Mouse (Mus musculus) heart, embryonic 11.5 days (tissue): ENCODE measurements around the gene Kifc5b. TPM values are rescaled to one million over a fixed set of nuclear protein-coding genes. Genes with fewer than 3 reads are reported as not detected.
"Not testable (repeated sequence)": the region's sequence is repeated elsewhere in the genome, so short reads cannot be mapped to it uniquely, and the experiment has no call there.

ENCODE experiments used
- ATAC-seq: fragments of 200-750 bp; cut with Nextera tagmentation; replicated peaks from 2 replicates; pipeline ENCODE4 v1.8.0; 2017; ENCODE audit warnings: moderate library complexity; ENCODE audit not compliant: insufficient number of reproducible peaks, low FRiP score, low TSS enrichment
- H3K27ac ChIP-seq: fragments of 300-500 bp; sonication (generic); 2 replicates; pipeline ENCODE4 v1.5.1; 2014; ENCODE audit warnings: mild to moderate bottlenecking, low read depth, low read length
- H3K27me3 ChIP-seq: fragments of 300-500 bp; sonication (generic); 2 replicates; pipeline ENCODE4 v1.6.1; 2014; ENCODE audit warnings: mild to moderate bottlenecking, low read length, mixed read lengths; ENCODE audit not compliant: control insufficient read depth, insufficient read depth
- H3K36me3 ChIP-seq: fragments of 300-500 bp; sonication (generic); 2 replicates; pipeline ENCODE4 v1.6.1; 2014; ENCODE audit warnings: mild to moderate bottlenecking, low read length, moderate library complexity, mixed read lengths; ENCODE audit not compliant: control insufficient read depth, insufficient read depth
- H3K4me1 ChIP-seq: fragments of 300-500 bp; sonication (generic); 2 replicates; pipeline ENCODE4 v1.6.1; 2014; ENCODE audit warnings: low read length; ENCODE audit not compliant: control insufficient read depth, insufficient read depth
- H3K4me2 ChIP-seq: fragments of 300-500 bp; sonication (generic); 2 replicates; pipeline ENCODE4 v1.6.1; 2014; ENCODE audit warnings: mild to moderate bottlenecking, moderate library complexity
- H3K4me3 ChIP-seq: fragments of 300-500 bp; sonication (generic); 2 replicates; pipeline ENCODE4 v1.5.1; 2014; ENCODE audit warnings: low read depth, low read length
- H3K9ac ChIP-seq: fragments of 300-500 bp; sonication (generic); 2 replicates; pipeline ENCODE4 v1.6.1; 2014; ENCODE audit warnings: mild to moderate bottlenecking, low read depth, low read length, moderate library complexity
- H3K9me3 ChIP-seq: fragments of 300-500 bp; sonication (generic); replicated peaks from 2 replicates; pipeline ENCODE4 v1.6.1; 2016; ENCODE audit warnings: low read length; ENCODE audit not compliant: control insufficient read depth
- WGBS: fragments of 180-500 bp; shearing (Covaris S2); extraction: QIAGEN DNeasy Blood & Tissue Kit; methylation state at CpG from one replicate; pipeline ENCODE4 v1.1.7; 2014; ENCODE audit not compliant: insufficient replicate concordance; 5-methylcytosine and 5-hydroxymethylcytosine counted together
- polyA plus RNA-seq: library from polyadenylated mRNA; unstranded; fragments of >200 nt; fragmentation: Nextera tagmentation; extraction: Ambion mirVana; gene quantifications from 2 replicates; pipeline ENCODE4 v1.2.1, GENCODE M21; 2014

The Kifc5b gene
- polyA plus RNA-seq, 1 experiment from 2014 or later, result 6.9 TPM

- WGBS, result 67% methylated on average over 7 of the region's 7 CpGs
- Histone ChIP-seq H3K4me1 (peaks cover 10% of the 10 kb centered on the region), H3K36me3 (peaks cover 15% of the 10 kb centered on the region)
- H3K9me3 ChIP-seq, H3K27ac ChIP-seq, H3K4me3 ChIP-seq, H3K9ac ChIP-seq, H3K27me3 ChIP-seq, H3K4me2 ChIP-seq, ATAC-seq: not testable (repeated sequence)
Measured at GRCm38 (mm10) chr17:26931795-26932194, 14.9 kb downstream of the Kifc5b start.

GRCm38 (mm10) chr17:26932839-26933398, 16.0 kb downstream of the Kifc5b start, which contains the start of gene Phf1:
Gene Phf1 (plus strand): TSS chr17:26933052.
- Histone ChIP-seq H3K9ac (peak within 1 kb of the TSS; percentile 82), H3K27ac (peak within 1 kb of the TSS; percentile 73), H3K4me2 (peak within 1 kb of the TSS; percentile 95), H3K4me3 (peak within 1 kb of the TSS; percentile 73), H3K36me3 (peaks cover 15% of the 10 kb centered on the region), H3K27me3 (no peaks in the 10 kb centered on the region), H3K4me1 (peaks cover 15% of the 10 kb centered on the region), H3K9me3 (no peaks in the 10 kb centered on the region)
- under 1% methylated on average over 33 of the region's 43 CpGs for WGBS
- peak; percentile 85 for ATAC-seq

- H3K36me3 ChIP-seq, result peaks cover 15% of the 10 kb centered on the region
- ATAC-seq, result peak; percentile 24
Measured at GRCm38 (mm10) chr17:26933419-26933818, 16.5 kb downstream of the Kifc5b start.

DNA sequence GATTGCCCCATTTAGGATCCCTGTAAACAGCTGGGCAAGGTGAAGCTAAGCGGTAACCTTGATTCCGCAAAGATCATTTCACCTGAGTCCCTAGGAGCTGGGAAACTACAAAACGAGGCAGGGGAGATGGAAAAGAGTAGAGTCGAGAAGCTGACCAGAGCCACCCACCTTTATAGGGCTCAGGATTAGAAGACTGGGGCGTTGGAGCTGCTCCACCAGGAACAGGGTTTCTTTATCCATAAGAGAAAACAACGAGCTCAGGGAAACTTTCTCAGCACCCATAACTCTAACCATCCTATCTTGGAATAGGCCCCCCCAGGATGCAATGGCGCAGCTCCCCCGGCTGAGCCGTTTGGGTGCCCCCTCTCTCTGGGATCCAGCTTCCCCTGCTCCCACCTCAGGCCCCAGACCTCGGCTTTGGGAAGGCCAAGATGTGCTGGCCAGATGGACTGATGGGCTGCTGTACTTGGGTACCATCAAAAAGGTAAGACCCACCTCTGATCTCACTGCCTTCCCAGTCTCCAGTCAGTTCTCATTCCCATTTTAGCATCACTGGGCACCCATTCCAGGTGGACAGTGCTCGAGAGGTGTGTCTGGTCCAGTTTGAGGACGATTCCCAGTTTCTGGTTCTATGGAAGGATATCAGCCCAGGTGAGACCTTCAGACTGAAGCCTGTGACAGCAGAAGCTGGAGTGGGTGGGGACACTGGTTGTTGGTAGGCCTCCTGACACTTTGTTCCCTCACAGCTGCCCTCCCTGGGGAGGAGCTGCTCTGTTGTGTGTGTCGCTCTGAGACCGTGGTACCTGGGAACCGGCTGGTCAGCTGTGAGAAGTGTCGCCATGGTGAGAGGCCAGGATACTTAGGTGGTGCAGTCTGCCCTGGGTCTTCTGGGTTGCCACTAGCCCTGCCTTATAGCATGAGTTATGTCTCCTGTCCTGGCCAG, 17.3 kb downstream of the Kifc5b start:
- H3K9ac ChIP-seq, result peak overlapping the region; percentile 82; the same call in 1 of the 2 replicates
- WGBS, result 81% methylated on average over 16 of the region's 16 CpGs
- H3K4me1 ChIP-seq, result peaks cover 22% of the 10 kb centered on the region
- ATAC-seq, result no peak
- no peak overlapping the region for H3K27ac ChIP-seq
- H3K36me3 ChIP-seq, result peaks cover 11% of the 10 kb centered on the region
- peak overlapping the region; percentile 73 for H3K4me3 ChIP-seq
- peak overlapping the region; percentile 95 for H3K4me2 ChIP-seq
- no peaks in the 10 kb centered on the region for H3K9me3 ChIP-seq
- no peaks in the 10 kb centered on the region for H3K27me3 ChIP-seq

More at GRCm38 (mm10) chr17:26933419-26933818, 16.5 kb downstream of the Kifc5b start:
- Histone ChIP-seq H3K27me3 (no peaks in the 10 kb centered on the region), H3K9me3 (no peaks in the 10 kb centered on the region), H3K4me1 (peaks cover 20% of the 10 kb centered on the region), H3K4me3 (peak overlapping the region; percentile 73), H3K27ac (peak overlapping the region; percentile 73), H3K4me2 (peak overlapping the region; percentile 95), H3K9ac (peak overlapping the region; percentile 82)
- 8% methylated on average over 13 of the region's 13 CpGs for WGBS

DNA sequence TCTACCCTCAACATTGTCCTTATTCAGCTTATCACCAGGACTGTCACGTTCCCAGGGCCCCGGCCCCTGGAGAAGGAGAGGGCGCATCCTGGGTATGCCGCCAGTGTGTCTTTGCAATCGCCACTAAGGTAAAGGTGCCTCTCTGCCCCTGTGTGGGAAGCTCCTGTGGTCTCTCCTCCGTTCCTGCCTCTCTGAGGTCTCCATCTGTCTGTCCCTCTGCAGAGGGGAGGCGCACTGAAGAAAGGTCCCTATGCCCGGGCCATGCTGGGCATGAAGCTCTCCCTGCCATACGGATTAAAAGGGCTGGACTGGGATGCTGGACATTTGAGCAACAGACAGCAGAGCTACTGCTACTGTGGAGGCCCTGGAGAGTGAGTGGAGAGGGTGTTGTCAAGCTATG, 18.1 kb downstream of the Kifc5b start:
- peaks cover 26% of the 10 kb centered on the region for H3K4me1 ChIP-seq
- H3K36me3 ChIP-seq, result peaks cover 11% of the 10 kb centered on the region

GRCm38 (mm10) chr17:26936453-26936852, 19.6 kb downstream of the Kifc5b start:
- Histone ChIP-seq H3K27ac (no peak overlapping the region), H3K9me3 (no peaks in the 10 kb centered on the region), H3K4me3 (no peak overlapping the region), H3K36me3 (peaks cover 9% of the 10 kb centered on the region), H3K4me1 (peaks cover 34% of the 10 kb centered on the region), H3K27me3 (no peaks in the 10 kb centered on the region), H3K4me2 (no peak overlapping the region), H3K9ac (no peak overlapping the region)
- 82% methylated on average over 12 of the region's 12 CpGs for WGBS
- no peak for ATAC-seq

More for the DNA sequence above, 18.1 kb downstream of the Kifc5b start:
- WGBS, result 87% methylated on average over 9 of the region's 9 CpGs
- Histone ChIP-seq H3K27me3 (no peaks in the 10 kb centered on the region), H3K4me2 (no peak overlapping the region), H3K9me3 (no peaks in the 10 kb centered on the region), H3K4me3 (no peak overlapping the region), H3K9ac (no peak overlapping the region), H3K27ac (no peak overlapping the region)
- no peak for ATAC-seq

GRCm38 (mm10) chr17:26936921-26937695, 20.2 kb downstream of the Kifc5b start:
- no peaks in the 10 kb centered on the region for H3K27me3 ChIP-seq
- H3K9ac ChIP-seq, result no peak overlapping the region
- no peaks in the 10 kb centered on the region for H3K9me3 ChIP-seq
- WGBS, result 85% methylated on average over 15 of the region's 15 CpGs
- H3K27ac ChIP-seq, result no peak overlapping the region
- H3K4me3 ChIP-seq, result no peak overlapping the region
- no peak for ATAC-seq
- peaks cover 9% of the 10 kb centered on the region for H3K36me3 ChIP-seq
- no peak overlapping the region for H3K4me2 ChIP-seq
- H3K4me1 ChIP-seq, result peaks cover 34% of the 10 kb centered on the region
